Mouse (Mus musculus): ENCODE data around the gene Sh3rf3.

Gene Sh3rf3

DNA sequence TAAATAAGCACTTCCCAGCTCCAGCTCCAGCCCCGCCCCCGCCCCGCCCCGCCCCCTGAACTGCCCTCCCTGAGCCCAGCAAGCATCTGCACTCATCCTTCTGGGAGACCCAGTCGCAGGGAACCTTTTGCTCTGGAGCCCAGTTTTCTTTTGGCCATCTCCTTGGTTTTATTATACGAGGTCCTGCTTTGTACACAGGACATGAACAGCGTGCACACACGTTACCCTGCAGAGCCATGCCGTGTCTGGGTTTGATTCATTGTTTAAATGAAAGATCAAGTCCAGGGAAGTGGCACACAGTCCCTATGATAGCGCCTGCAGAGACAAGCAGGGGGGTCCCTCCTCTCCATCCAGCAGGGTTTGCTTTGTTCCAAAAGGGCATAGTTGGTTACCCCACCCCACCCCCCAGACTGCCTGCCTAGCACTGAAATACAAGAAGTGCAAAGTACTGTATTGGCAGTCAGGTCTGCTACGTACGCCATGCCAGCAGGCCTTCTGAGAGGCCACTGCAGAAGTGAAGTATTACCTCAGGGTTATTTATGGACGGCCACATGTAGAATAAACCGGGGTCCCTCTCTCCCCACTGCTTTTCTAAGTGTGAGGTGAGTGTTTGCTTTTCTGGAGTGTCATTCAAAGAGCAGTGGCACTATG, 41.5 kb downstream of the Sh3rf3 start:
- no peak for DNase-seq (ENCODE audit: low spot score in 2 of 2)

DNA sequence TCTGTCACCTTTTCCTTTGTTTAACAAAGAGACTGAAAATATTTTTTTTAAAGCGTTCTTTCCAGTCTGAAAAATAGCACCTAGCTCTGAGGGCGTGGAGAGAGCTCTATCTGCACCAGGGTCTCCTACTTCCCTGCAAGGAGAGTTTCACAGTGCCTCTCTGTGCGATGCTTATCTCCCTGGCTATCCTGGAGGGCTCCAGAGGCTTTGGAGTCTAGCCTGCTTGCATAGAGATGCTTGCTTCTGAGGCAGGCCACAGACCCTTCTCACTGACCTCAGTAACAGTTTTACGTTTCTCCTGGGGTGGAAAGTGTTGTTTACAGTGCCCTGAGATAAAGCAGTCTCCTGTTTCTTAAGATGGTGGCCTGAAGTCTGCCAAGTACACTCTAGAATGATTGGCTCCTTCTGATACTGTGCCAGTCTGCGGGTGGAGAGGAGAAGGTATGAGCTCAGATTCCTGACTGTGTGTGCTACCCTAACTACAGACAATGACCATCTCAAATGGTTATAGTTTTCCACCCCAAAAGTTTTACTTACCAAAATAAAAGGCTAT, 42.1 kb downstream of the Sh3rf3 start:
- no peak for DNase-seq (ENCODE audit: low spot score in 2 of 2)

DNA sequence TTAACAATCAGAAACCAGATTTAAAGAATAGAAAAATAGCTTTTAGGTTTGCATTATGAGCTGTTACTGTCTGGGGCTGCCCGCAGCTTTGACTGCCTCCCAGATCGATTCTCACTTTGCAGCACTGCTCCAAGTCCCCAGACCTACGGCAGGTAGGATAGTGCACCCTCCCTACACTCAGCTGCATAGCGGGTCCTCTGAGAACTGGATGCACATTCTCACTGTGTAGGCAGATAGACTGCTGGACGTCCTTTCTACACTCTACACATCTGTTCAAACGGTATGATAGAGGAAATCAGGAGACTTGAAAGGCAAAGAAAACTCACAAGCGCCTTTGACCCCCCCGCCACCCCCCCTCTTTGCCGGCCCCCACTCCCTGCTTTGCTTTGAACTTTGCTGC, 42.7 kb downstream of the Sh3rf3 start:
- no peak for DNase-seq (ENCODE audit: low spot score in 2 of 2)

DNA sequence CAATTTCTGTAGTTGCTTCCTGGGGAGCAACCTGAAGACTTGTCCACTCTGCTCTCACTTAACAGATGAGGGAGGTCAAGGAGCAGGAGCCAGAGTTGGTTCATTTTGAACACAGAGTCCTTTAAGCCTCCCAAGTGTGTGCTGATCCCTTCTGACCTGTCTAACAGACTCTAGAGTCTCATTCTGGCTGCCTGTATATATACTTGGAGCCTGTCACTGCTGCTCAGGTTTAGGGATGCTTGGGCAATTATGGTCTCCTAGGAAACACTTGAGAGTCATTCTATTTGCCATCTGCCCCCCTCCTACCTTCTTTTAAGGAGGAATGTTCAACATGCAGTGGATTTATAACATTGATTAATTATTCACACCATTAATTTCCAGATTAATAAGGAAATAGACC, 43.6 kb downstream of the Sh3rf3 start:
- no peak for DNase-seq (ENCODE audit: low spot score in 2 of 2)

DNA sequence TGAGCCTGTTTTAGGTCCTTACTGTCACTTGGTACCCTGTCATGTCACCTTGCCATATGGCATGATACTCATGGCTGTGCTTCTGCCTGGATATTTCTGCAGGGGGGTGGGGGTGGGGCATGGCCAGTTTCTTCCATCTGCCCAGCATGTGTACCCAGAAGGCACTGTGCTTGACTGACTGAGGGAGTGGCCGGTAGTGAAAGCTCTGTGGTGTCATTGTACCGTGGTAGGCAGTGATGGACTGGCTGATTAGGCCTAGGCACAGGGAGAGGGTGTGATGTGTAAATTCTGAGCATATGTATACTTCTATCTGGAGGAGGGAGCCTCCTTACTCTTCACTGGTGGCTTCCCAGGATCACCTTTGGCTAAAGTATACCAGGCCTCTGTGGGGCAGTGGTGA, 51.6 kb downstream of the Sh3rf3 start:
- DNase-seq (ENCODE audit: low spot score in 2 of 2): no peak

DNA sequence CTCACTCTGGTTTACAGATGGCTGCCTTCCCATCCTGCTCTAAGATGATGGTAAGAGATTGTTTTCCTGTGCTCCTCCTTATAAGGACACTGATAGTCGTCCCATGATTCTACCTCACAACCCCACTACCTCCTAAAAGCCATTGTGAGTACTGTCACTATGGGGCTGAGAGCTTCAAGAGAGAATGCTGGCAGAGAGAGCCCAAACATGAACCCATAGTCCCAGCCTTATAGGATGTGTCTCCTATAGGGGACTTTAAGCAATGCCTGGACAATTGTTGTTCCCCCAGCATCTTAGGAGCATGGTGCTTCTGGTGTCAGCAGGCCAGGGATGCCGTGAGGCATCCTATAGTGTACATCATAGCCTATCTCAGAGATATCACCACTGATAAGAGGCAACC, 54.4 kb downstream of the Sh3rf3 start:
- DNase-seq (ENCODE audit: low spot score in 2 of 2): no peak

DNA sequence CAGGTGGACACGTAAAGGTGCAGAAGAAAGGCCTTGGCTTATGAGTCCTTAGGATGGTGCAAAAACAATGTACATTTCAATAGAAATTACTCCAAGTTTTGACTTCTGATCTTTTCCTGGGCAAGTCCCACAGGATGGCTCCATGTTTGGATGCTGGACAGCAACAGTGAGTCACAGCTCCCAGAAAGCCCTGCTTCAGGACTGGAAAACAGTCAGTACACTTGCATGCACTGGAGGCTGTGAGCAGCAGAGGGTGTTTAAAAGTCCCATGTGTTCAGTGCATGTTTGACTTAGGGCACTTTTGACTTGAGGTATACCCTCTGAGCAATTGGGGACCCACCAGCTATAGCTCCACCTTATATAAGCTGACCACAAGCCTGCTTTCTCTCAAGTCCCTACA, 56.7 kb downstream of the Sh3rf3 start:
- DNase-seq (ENCODE audit: low spot score in 2 of 2): no peak

DNA sequence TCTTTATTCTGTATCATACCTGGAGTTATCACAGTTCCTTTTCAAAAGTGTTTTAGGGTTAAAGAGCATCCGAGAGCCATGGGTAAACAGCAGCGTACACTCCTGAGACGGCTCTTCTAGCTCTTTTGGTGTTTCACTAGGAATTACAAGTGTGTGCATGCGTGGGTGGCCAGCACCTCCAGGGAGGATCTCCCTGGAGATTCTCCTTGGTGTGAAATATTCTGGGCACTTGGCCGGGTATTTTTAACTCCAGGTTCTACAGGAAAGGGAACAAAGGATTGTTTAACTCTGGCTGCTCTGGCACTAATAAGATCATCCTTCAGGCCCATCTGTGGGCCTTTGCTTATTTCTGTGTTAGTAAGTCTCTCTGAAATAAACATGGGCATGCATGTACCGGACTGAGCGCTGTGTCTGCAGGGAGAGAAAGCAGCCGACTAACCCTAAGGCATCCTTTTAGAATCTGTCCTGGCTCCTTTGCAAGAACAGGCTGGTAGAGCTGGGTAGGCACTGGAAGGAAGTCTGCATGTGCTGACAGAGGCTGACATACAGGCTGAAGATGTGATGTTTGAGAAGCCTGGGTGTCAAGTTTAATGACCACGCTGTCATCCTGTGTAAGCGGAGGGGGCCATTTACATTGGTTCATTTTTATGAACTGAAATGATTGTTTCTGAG, 58.1 kb downstream of the Sh3rf3 start:
- peak in 1 of 2 experiments; percentile 45 for DNase-seq (ENCODE audit: low spot score in 2 of 2)

DNA sequence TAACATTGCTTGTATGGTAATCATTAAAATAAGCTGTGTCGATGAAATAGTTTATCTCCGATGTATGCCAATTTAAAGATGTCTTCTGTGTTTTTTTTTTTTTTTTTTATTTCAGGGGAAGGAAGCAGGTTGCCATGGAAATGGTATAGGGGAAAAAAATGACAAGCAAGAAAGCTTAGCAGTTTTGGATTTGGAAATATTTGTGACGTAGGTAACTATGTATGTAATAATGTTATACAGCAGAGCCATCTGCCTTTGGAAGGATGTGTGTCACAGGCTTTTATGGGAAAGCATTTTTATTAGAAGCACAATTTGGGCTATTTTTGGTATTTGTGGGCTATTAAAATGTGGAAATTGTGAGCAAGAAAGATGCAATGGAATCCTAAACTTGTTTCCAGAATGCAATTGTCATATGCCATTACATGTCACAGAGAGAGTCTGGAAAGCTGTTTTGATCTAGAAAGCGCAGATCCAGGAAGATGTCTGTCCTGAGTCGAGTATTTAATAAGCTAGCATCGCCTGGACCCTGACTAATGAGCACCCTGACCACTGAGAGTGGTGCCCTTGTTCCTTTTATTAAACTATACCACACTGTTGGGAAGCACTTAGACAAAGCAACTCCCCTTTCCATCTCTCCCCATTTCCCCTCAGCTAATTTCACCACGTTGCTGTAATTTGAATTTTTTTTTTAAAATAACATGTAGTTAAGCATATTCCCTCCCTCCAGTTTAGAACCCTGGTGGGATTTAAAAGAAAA, 58.8 kb downstream of the Sh3rf3 start:
- DNase-seq (ENCODE audit: low spot score in 2 of 2): no peak

DNA sequence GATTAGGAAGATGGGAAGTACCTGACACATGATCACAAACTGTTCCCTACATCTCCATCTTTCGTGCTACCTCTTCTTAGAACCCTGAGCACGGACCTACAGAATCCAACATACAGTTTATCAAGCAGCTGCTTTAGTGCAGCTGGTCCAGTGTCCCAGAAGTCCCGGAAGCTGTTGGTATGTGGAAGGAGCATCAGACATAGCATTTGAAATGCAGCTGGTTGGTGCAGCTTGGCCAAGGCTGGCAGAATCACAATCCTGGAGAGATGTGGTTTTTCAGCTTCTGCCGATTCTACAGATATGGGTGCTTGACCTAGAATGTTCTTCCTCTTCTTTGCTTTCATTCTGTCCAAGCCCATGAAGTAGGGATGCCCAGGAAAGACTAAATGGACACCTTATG, 64.7 kb downstream of the Sh3rf3 start:
- DNase-seq (ENCODE audit: low spot score in 2 of 2): no peak

DNA sequence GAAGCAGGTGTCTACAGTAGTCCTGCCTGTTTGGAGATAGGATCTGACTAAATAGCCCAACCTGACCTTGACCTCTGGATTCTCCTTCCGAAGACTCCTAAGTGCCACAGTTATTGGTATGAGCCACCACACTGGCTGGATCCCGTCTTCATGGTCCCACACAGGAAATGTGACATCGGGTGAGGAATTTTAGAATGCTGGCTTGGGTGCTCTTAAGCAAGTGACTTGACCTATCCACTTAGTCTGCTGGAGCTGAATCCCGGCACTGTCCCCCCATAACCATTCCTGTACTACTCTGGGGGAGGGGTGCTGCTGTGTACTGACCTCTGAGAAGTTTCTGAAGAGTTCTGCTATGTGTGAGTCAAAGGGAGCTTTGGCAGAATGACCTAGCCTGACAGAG, 65.5 kb downstream of the Sh3rf3 start:
- no peak for DNase-seq (ENCODE audit: low spot score in 2 of 2)

DNA sequence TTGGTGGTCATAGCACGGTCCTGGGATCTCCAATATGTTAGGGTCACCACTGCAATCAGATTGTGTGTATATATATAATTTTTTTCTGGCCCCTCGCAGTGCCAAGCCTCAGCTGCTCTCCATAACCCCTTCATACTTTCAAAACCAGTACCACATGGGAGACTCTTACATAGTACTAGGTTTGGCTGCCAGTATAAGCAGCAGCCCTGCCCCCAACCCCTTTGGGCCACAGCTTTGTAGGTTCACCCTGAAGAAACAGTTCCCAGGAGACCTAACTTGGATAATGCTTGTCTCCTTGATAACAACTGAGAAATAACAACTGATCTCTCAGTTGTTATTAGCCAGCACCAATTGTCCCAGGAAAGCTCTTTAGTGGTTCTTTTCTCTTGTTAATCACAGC, 69.6 kb downstream of the Sh3rf3 start:
- no peak for DNase-seq (ENCODE audit: low spot score in 2 of 2)

DNA sequence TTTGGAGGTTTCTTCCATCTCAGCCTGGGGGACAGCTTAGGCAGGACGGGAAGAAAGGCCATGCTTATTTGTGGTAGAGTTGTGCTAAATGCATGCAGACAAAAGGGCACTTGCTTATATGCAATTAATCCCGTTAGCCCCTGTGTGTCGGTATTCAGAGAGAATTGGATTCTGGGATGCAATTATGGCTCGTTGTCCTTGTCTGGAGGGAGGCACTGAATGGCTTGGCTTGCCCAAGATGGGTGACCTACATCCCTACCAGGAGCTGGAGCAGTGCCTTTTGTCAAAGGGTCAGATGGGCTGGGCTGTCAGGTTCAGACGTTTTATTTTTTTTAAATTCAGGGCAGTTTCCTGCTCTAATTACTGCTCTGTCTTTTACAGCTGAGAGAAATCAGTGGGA, 72.2 kb downstream of the Sh3rf3 start:
- no peak for DNase-seq (ENCODE audit: low spot score in 2 of 2)

DNA sequence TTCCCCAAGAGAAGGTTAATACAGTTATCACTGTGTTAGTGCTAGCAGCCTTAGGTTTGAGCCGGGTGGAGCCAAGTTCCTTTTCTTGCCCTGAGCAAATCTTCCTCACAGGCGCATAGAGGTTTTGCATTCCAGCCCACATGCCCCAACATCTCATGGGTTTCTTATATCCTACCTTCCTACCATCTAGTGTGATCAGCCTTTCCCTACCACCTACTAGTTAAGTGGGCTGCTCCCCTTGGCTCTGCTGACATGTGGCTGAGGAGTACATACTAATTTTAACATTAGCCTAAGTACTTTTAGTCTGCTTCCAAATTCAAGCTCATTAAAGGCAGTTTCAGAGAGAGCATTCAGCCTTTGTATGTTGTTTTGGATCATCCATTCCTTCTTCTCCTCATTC, 72.7 kb downstream of the Sh3rf3 start:
- no peak for DNase-seq (ENCODE audit: low spot score in 2 of 2)

DNA sequence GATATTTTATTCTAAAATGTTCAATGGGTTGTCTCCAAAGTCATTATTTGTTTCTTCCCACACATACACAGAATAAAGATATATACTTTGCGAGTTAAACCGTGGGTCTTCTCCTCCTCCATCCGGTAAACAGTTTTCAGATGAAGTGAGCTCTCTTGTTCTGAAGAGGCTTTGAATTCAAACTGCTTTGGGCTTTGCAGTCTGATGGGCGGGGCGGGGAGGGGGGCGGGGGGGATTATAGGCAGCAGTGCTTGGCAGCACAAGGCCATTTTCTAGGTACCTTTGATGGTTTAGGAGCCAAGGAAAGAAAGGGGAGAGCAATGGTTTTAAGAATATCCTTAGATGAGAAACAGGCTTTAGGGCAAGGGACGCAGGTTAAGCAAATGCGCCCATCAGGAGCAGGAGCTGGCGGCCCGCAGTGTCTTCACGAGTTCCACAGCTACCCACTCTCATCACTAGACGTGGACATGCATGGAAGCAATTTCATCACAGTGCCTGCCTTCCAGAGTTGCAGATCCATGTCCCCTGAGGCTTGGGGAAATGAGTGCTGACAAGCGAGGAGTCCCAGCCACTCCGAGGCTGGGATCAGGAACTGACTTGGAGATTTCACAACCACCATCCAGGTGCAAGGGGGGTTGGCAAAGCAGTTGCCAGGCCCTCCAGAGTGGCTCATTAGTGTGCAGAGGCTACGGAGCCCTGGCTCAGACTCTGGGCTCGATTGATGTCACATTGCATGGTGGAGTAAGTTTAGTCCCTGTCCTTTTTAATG, 77.7 kb downstream of the Sh3rf3 start:
- DNase-seq (ENCODE audit: low spot score in 2 of 2): no peak

DNA sequence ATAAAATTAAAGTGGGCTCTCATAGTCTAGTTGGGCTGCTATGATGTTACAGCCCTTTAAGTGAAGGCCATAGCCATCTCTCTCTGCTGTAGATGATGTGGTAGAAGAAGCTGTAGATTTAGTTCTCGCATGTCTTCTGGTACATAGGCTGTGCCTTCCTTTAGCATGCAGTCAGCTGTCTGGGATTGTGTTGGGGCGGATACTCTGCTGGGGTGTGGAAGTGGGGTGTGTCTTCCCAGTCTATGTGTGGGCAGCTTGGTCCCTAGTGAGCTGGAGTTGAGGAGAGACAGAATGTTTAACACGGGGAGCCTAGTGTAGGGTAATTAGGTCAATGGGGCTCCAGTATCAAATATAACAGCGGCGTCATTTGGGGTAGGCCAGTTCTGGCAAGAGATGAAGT, 82.3 kb downstream of the Sh3rf3 start:
- DNase-seq (ENCODE audit: low spot score in 2 of 2): no peak

DNA sequence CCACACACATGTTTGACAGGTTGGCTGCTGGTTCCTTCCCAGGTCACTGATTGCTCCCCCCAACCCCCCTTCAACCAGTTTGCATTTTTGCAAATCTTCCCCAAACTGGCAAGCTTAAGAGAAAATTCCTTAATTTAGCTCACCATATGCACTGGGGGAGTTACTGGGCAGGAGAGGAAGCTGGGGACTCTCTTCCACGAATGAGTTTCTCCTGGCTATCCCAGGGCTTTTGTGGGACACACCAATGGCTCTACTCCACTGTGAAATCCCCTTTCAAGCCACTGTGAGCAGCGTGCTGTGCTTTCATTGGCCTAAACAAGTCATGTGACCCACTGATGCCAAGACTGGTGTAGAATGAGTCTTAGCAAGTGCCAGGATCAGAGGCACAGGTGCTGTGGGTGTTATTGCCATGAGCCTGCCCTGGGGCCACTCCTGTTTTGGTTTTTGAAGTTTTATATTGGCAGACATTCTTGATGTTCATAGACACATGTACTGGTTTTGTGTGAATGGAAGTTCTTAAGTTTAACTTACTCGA, 83.9 kb downstream of the Sh3rf3 start:
- no peak for DNase-seq (ENCODE audit: low spot score in 2 of 2)

DNA sequence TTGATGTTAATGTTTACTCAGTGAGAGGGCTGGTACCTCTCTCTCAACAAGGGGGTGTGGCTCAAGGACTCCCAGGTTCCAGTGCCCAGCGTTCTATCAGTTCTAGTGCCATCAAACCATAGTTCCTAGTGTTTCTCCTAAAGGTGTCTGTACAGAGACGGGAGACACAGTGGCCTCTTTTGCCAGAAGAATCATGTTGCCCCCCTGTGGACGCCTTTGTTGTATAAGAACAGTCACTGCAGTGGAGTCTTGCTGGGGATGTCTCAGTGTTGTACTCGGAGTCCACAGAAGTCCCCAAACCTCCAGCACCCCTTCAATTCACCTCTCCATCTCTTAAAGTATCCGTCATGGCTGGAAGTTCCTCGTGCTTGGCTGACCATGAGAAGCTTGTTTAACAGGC, 92.1 kb downstream of the Sh3rf3 start:
- DNase-seq (ENCODE audit: low spot score in 2 of 2): no peak

DNA sequence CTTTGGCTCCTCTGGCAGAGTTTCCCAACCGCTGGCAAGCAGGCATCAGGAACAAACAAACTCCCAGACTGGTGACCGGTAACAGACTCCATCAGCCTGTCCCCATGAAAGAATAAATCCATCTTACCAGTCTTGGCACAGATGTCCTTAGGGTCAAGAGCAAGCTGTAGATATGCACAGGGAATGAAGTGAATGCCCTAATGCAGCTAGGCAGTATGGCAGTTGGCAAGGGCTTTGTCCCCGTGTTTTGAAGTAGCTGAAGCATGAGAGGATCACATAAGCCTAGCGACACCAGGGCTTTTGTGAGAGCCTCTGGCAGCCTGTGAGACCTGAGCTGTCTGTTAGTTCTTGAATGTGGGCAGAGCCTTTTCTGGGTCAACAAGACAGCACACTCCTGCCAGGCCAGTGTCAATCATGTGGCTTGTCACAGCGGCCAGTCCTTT, 93.9 kb downstream of the Sh3rf3 start:
- no peak for DNase-seq (ENCODE audit: low spot score in 2 of 2)

DNA sequence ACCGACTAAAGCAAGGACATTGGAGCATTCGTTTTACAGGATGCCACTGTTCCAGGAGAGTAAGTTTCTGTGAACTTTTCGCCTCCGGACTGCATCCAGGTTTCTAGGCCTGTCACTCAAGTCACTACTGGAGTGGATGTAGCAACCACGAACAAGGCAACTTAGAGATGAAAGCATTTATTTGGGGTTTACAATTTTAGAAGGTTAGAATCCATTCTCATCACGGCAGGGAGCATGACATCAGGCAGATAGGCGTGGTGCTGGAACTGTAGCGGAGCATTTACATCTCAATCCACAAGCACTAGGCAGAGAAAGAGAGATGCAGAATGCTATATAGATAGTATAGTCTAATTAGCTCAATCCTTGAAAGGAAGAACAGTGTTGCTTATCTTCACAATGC, 95.3 kb downstream of the Sh3rf3 start:
- no peak for DNase-seq (ENCODE audit: low spot score in 2 of 2)

DNA sequence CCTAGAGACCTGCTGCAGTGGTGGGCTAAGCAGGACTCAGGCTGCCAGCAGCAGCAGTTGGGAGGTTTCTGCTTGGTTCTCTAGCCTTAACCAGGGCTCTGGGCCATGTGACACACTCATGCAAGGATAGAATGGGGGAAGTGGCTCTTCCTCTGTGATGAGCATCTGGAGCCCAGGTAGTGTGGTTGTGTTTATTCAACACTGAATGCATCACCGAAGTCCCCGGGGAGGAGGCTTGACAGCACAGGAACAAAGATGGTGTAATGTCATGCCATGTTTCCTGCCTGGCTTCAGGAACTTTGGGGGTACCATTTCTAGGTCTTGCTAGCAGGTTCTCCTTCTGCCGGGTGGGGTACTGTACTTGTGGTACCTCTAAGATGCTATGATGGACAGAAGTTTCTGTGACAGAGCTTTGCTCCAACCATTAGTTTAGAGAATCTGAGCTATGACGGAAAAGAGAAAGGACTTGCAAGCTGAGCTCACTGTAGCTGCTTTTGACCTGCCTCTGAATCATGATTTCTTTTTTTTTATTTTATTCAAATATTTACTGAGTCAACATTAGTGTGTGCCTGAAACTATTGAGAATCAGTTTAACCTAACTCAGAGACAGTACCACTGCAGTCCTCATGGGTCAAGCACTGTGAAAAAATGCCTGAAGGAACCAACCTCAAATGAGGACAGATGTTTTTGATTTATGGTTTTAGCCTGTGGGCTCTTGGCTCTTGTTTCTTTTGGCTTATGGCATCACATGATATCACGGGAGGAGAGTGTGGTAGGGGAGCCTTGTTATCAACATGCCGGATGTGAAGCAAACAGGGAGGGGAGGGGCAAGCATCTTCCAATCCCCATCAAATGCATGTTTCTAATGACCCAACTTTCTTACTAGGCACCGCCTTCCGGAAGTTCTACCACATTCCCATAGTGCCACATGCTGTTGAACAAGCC, 102.4 kb downstream of the Sh3rf3 start:
- no peak for DNase-seq (ENCODE audit: low spot score in 2 of 2)

All from frontal cortex, postnatal 10 days (tissue).